19 mouse cellular contexts compared by ENCODE assay signal in genomic region chr1:167385636-167386035, GRCm38 (mm10). TPM values are rescaled to one million over a fixed set of nuclear protein-coding genes. Genes with fewer than 3 reads are reported as not detected.
DNase-seq lines count a peak whose midpoint lies in the region; ATAC-seq and TF ChIP-seq lines count a peak whose summit lies in the region.
"Had no signal": no experiment of that assay in that cellular context is flagged by ENCODE, and none has a peak within 500 bp of the region (broad histone marks: within the 10 kb centered on the region; RNA-seq: fewer than 3 reads in every experiment).

No protein-coding gene starts in this region.

- 0 out of 2 replicates have a peak, but pooled peaks cover 6% of the 10 kb centered on the region for H3K27me3 ChIP-seq in heart, embryonic 13.5 days (replicated peaks)
- no peaks in the 10 kb centered on the region for H3K27me3 ChIP-seq in intestine, embryonic 15.5 days (replicated peaks)
- no peaks in the 10 kb centered on the region for H3K27me3 ChIP-seq in intestine, postnatal 0 days (replicated peaks; ENCODE audit: control insufficient read depth, insufficient read depth, low read length)
- no peaks in the 10 kb centered on the region for H3K27me3 ChIP-seq in liver, embryonic 16.5 days (ENCODE audit: control insufficient read depth, insufficient read depth, low read depth, low read length)
- H3K27me3 ChIP-seq: stomach, embryonic 15.5 days had no signal

- no peak for ATAC-seq in heart, embryonic 13.5 days (ENCODE audit: extremely low read depth, insufficient number of reproducible peaks, low FRiP score, low TSS enrichment)
- no peak for ATAC-seq in intestine, embryonic 15.5 days
- no peak for ATAC-seq in intestine, postnatal 0 days
- no peak for ATAC-seq in liver, embryonic 16.5 days (ENCODE audit: low read depth)

- H3K36me3 ChIP-seq in heart, embryonic 13.5 days: no peaks in the 10 kb centered on the region
- no peaks in the 10 kb centered on the region for H3K36me3 ChIP-seq in intestine, embryonic 15.5 days
- H3K36me3 ChIP-seq in intestine, postnatal 0 days (ENCODE audit: control insufficient read depth, insufficient read depth): no peaks in the 10 kb centered on the region
- peaks cover 12% of the 10 kb centered on the region; the same call in 1 of the 2 replicates for H3K36me3 ChIP-seq in liver, embryonic 16.5 days (ENCODE audit: control insufficient read depth, insufficient read depth)
- H3K36me3 ChIP-seq: forebrain, embryonic 10.5 days; limb, embryonic 10.5 days; stomach, embryonic 15.5 days had no signal

- 0 out of 2 replicates have a peak overlapping the region, but pooled peaks have one; percentile 4 for H3K4me2 ChIP-seq in heart, embryonic 13.5 days
- no peak overlapping the region for H3K4me2 ChIP-seq in intestine, embryonic 15.5 days (replicated peaks)
- no peak overlapping the region for H3K4me2 ChIP-seq in intestine, postnatal 0 days (replicated peaks; ENCODE audit: low read depth)
- peak overlapping the region; percentile 2 for H3K4me2 ChIP-seq in liver, embryonic 16.5 days (ENCODE audit: low read depth, low read length)
- H3K4me2 ChIP-seq: hindbrain, embryonic 14.5 days; stomach, embryonic 15.5 days had no signal

- 70% methylated on average over 5 of the region's 5 CpGs for WGBS in heart, embryonic 13.5 days
- 79% methylated on average over 5 of the region's 5 CpGs for WGBS in intestine, embryonic 15.5 days
- 58% methylated on average over 5 of the region's 5 CpGs for WGBS in intestine, postnatal 0 days
- 62% methylated on average over 5 of the region's 5 CpGs for WGBS in liver, embryonic 16.5 days (ENCODE audit: insufficient replicate concordance)

- DNase-seq in heart, postnatal 4 days: no peak
- no peak for DNase-seq in spleen, adult 12 weeks (ENCODE audit: low spot score)
- DNase-seq in layer of hippocampus, adult 9-10 months (ENCODE audit: low spot score): no peak
- no peak for DNase-seq in adrenal gland, postnatal 25 days
- DNase-seq: adrenal gland, postnatal 10 days; cerebellum, postnatal 14 days; lung, adult 2 months; thymus, adult 2 months had no signal

- no peaks in the 10 kb centered on the region for H3K9me3 ChIP-seq in heart, embryonic 13.5 days
- H3K9me3 ChIP-seq in intestine, embryonic 15.5 days: no peaks in the 10 kb centered on the region
- H3K9me3 ChIP-seq in intestine, postnatal 0 days (ENCODE audit: control insufficient read depth): no peaks in the 10 kb centered on the region
- H3K9me3 ChIP-seq in liver, embryonic 16.5 days (replicated peaks; ENCODE audit: control insufficient read depth, low read length): no peaks in the 10 kb centered on the region
- H3K9me3 ChIP-seq: forebrain, embryonic 10.5 days; limb, embryonic 10.5 days; megakaryocyte, embryonic 14.5 days; stomach, embryonic 15.5 days had no signal

- H3K27ac ChIP-seq in heart, embryonic 13.5 days (replicated peaks): no peak overlapping the region; the same call in 1 of the 2 replicates
- 0 out of 2 replicates have a peak overlapping the region, but pooled peaks have one; percentile 25 for H3K27ac ChIP-seq in intestine, embryonic 15.5 days
- peak overlapping the region; percentile 8; the same call in 1 of the 2 replicates for H3K27ac ChIP-seq in intestine, postnatal 0 days (ENCODE audit: low read depth, low read length)
- H3K27ac ChIP-seq in liver, embryonic 16.5 days (ENCODE audit: low read length): peak overlapping the region; percentile 98
- H3K27ac ChIP-seq: forebrain, embryonic 10.5 days; hindbrain, embryonic 14.5 days; kidney, postnatal 0 days; layer of hippocampus, adult 2 months; limb, embryonic 10.5 days had no signal

- H3K4me1 ChIP-seq in heart, embryonic 13.5 days: peaks cover 43% of the 10 kb centered on the region
- peaks cover 16% of the 10 kb centered on the region for H3K4me1 ChIP-seq in intestine, embryonic 15.5 days (replicated peaks)
- H3K4me1 ChIP-seq in intestine, postnatal 0 days (replicated peaks; ENCODE audit: control insufficient read depth, insufficient read depth, low read length): peaks cover 18% of the 10 kb centered on the region; the same call in 1 of the 2 replicates
- H3K4me1 ChIP-seq in liver, embryonic 16.5 days (ENCODE audit: control insufficient read depth, low read depth, low read length): peaks cover 96% of the 10 kb centered on the region

- H3K9ac ChIP-seq in heart, embryonic 13.5 days: no peak overlapping the region
- H3K9ac ChIP-seq in intestine, embryonic 15.5 days: no peak overlapping the region
- 0 out of 2 replicates have a peak overlapping the region, but pooled peaks have one; percentile 26 for H3K9ac ChIP-seq in intestine, postnatal 0 days (ENCODE audit: low read depth, low read length)
- peak overlapping the region; percentile 7 for H3K9ac ChIP-seq in liver, embryonic 16.5 days (ENCODE audit: low read depth, low read length)
- H3K9ac ChIP-seq: hindbrain, embryonic 14.5 days; stomach, embryonic 15.5 days had no signal

- H3K4me3 ChIP-seq in heart, embryonic 13.5 days: no peak overlapping the region
- H3K4me3 ChIP-seq in intestine, embryonic 15.5 days (replicated peaks): no peak overlapping the region
- H3K4me3 ChIP-seq in intestine, postnatal 0 days (ENCODE audit: low read depth, low read length): no peak overlapping the region
- no peak overlapping the region for H3K4me3 ChIP-seq in liver, embryonic 16.5 days (ENCODE audit: low read depth, low read length)
- H3K4me3 ChIP-seq: forebrain, embryonic 10.5 days; layer of hippocampus, adult 2 months; limb, embryonic 10.5 days; megakaryocyte, embryonic 14.5 days; stomach, embryonic 15.5 days had no signal

- no peak for TF ChIP-seq CTCF in intestine, postnatal 0 days (IDR thresholded peaks at IDR 0.05; ENCODE audit: low read depth)

RNA-seq across cellular contexts. Expression of gene Mgst3, which starts 8.0 kb away (rescaled TPM):
- polyA plus RNA-seq in heart, embryonic 13.5 days (2015; fragmentation: Nextera tagmentation; extraction: Ambion mirVana): 120 and 145 TPM in 2 replicates
- total RNA-seq in heart, postnatal 4 days (2021): 100 to 1,000 TPM; 142 to 157 TPM
- 247 and 298 TPM in 2 replicates for polyA plus RNA-seq in intestine, embryonic 15.5 days (2015; fragmentation: Nextera tagmentation; extraction: Ambion mirVana)
- polyA plus RNA-seq in intestine, postnatal 0 days (2015; fragmentation: Nextera tagmentation; extraction: Ambion mirVana): 305 and 323 TPM in 2 replicates
- polyA plus RNA-seq in liver, embryonic 16.5 days (2015; fragmentation: Nextera tagmentation; extraction: Ambion mirVana): 316 and 338 TPM in 2 replicates
- 88.5 and 95.1 TPM in 2 replicates for total RNA-seq in adrenal gland, postnatal 25 days (2021)

RNA-seq across cellular contexts. Expression of gene Aldh9a1, which starts 35.8 kb away (rescaled TPM):
- 28.0 and 28.4 TPM in 2 replicates for polyA plus RNA-seq in heart, embryonic 13.5 days (2015; fragmentation: Nextera tagmentation; extraction: Ambion mirVana)
- 10 to 100 TPM; 32.4 to 37.0 TPM for total RNA-seq in heart, postnatal 4 days (2021)
- 133 and 156 TPM in 2 replicates for polyA plus RNA-seq in intestine, embryonic 15.5 days (2015; fragmentation: Nextera tagmentation; extraction: Ambion mirVana)
- 185 and 214 TPM in 2 replicates for polyA plus RNA-seq in intestine, postnatal 0 days (2015; fragmentation: Nextera tagmentation; extraction: Ambion mirVana)
- polyA plus RNA-seq in liver, embryonic 16.5 days (2015; fragmentation: Nextera tagmentation; extraction: Ambion mirVana): 74.4 and 75.8 TPM in 2 replicates
- 64.4 and 67.5 TPM in 2 replicates for total RNA-seq in adrenal gland, postnatal 25 days (2021)

Comparison
In these comparisons a context has a peak if more than half of its experiments do, and no peak if none do; other contexts are left out.
1. H3K9ac ChIP-seq: peak in intestine, postnatal 0 days (single experiment) and liver, embryonic 16.5 days (single experiment); none in heart, embryonic 13.5 days (single experiment) and intestine, embryonic 15.5 days (single experiment).
2. H3K4me2 ChIP-seq: peak in heart, embryonic 13.5 days (single experiment) and liver, embryonic 16.5 days (single experiment); none in intestine, embryonic 15.5 days (single experiment) and intestine, postnatal 0 days (single experiment).